In genomic region chr3:30650062-30650841, GRCm38 (mm10) we compare ENCODE assay signal across 9 mouse cellular contexts. TPM values are rescaled to one million over a fixed set of nuclear protein-coding genes. Genes with fewer than 3 reads are reported as not detected.
DNase-seq lines count a peak whose midpoint lies in the region; ATAC-seq and TF ChIP-seq lines count a peak whose summit lies in the region.
"Had no signal": no experiment of that assay in that cellular context is flagged by ENCODE, and none has a peak within 500 bp of the region (broad histone marks: within the 10 kb centered on the region; RNA-seq: fewer than 3 reads in every experiment).

No protein-coding gene starts in this region.

- no peak overlapping the region for H3K27ac ChIP-seq in heart, postnatal 0 days (ENCODE audit: low read depth)

- H3K4me2 ChIP-seq in heart, postnatal 0 days (ENCODE audit: low read depth, low read length), result peak overlapping the region; percentile 63

- peak overlapping the region; percentile 44 for H3K4me3 ChIP-seq in heart, postnatal 0 days (ENCODE audit: low read depth, low read length)

- TF ChIP-seq CTCF in heart, postnatal 0 days (IDR thresholded peaks at IDR 0.05; ENCODE audit: low read depth), result peak; percentile 25

- H3K27me3 ChIP-seq in heart, postnatal 0 days (ENCODE audit: control insufficient read depth, insufficient read depth, low read length), result peaks cover 33% of the 10 kb centered on the region

- whole genome bisulfite sequencing in heart, postnatal 0 days, result under 1% methylated on average over 41 of the region's 41 CpGs

- no peaks in the 10 kb centered on the region for H3K36me3 ChIP-seq in heart, postnatal 0 days (replicated peaks; ENCODE audit: control insufficient read depth, insufficient read depth, low read length)

- H3K9ac ChIP-seq in heart, postnatal 0 days (replicated peaks; ENCODE audit: low read depth, low read length), result no peak overlapping the region

- H3K9me3 ChIP-seq in heart, postnatal 0 days (replicated peaks; ENCODE audit: control insufficient read depth, low read length), result no peaks in the 10 kb centered on the region

- no peak for ATAC-seq in heart, postnatal 0 days (ENCODE audit: insufficient read depth, low read depth)

- TF ChIP-seq EP300 in heart, postnatal 0 days (IDR thresholded peaks at IDR 0.05; ENCODE audit: low read depth), result no peak

- H3K4me1 ChIP-seq in heart, postnatal 0 days (ENCODE audit: control insufficient read depth, insufficient read depth), result peaks cover 15% of the 10 kb centered on the region

- peak; percentile 17 for DNase-seq in adrenal gland, postnatal 10 days
- DNase-seq in adrenal gland, adult 8-10 months, result no peak
- peak; percentile 9 for DNase-seq in thymus, postnatal 14 days
- no peak for DNase-seq in thymus, adult 18-20 months
- DNase-seq in heart, postnatal 0 days (ENCODE audit: low spot score), result no peak
- DNase-seq in kidney, postnatal 4 days, result peak; percentile 48 to 71
- peak; percentile 25 for DNase-seq in mesoderm, embryonic 11.5 days (ENCODE audit: low read depth, low spot score)
- DNase-seq in yolk sac, embryonic 10.5 days (ENCODE audit: low spot score), result peak; percentile 10

RNA-seq across cellular contexts. Expression of gene Lrrc34, which starts 2.6 kb away (rescaled TPM):
- under 1 TPM in 1 of 2 experiments, not detected in 1; 0.15 TPM for total RNA-seq in adrenal gland, postnatal 10 days (2021)
- not detected for total RNA-seq in adrenal gland, adult 8-10 months (2022)
- not detected in 2 replicates for total RNA-seq in heart, postnatal 0 days (2014; rRNA removed; ENCODE audit: low replicate concordance)
- polyA plus RNA-seq in heart, postnatal 0 days (2015; fragmentation: Nextera tagmentation; extraction: Ambion mirVana), result 0.18 and 0.45 TPM in 2 replicates

RNA-seq across cellular contexts. Expression of gene Lrriq4, which starts 5.9 kb away (rescaled TPM):
- not detected for total RNA-seq in adrenal gland, postnatal 10 days (2021)
- not detected for total RNA-seq in adrenal gland, adult 8-10 months (2022)
- total RNA-seq in heart, postnatal 0 days (2014; rRNA removed; ENCODE audit: low replicate concordance), result not detected in 2 replicates
- polyA plus RNA-seq in heart, postnatal 0 days (2015; fragmentation: Nextera tagmentation; extraction: Ambion mirVana), result not detected in 2 replicates
- total RNA-seq: hematopoietic stem cell, adult 5-6 weeks had no signal

RNA-seq across cellular contexts. Expression of gene Mynn, which starts 48.4 kb away (rescaled TPM):
- total RNA-seq in adrenal gland, postnatal 10 days (2021), result 10 to 100 TPM; 17.4 to 23.7 TPM
- total RNA-seq in adrenal gland, adult 8-10 months (2022), result 10 to 100 TPM; 17.2 to 25.9 (median 20.4) TPM
- 14.9 and 18.3 TPM in 2 replicates for total RNA-seq in heart, postnatal 0 days (2014; rRNA removed; ENCODE audit: low replicate concordance)
- polyA plus RNA-seq in heart, postnatal 0 days (2015; fragmentation: Nextera tagmentation; extraction: Ambion mirVana), result 15.1 and 17.2 TPM in 2 replicates

RNA-seq across cellular contexts. Expression of gene Lrrc31, which starts 49.4 kb away (rescaled TPM):
- total RNA-seq in adrenal gland, postnatal 10 days (2021), result not detected
- total RNA-seq in adrenal gland, adult 8-10 months (2022), result under 1 TPM in 1 of 4 experiments, not detected in 3; 0.15 TPM
- 0.99 and 1.6 TPM in 2 replicates for total RNA-seq in heart, postnatal 0 days (2014; rRNA removed; ENCODE audit: low replicate concordance)
- 0.14 and 0.19 TPM in 2 replicates for polyA plus RNA-seq in heart, postnatal 0 days (2015; fragmentation: Nextera tagmentation; extraction: Ambion mirVana)
- total RNA-seq: hematopoietic stem cell, adult 5-6 weeks had no signal

RNA-seq across cellular contexts. Expression of gene Actrt3, which starts 50.5 kb away (rescaled TPM):
- total RNA-seq in adrenal gland, postnatal 10 days (2021), result not detected
- total RNA-seq in adrenal gland, adult 8-10 months (2022), result under 1 TPM in 1 of 4 experiments, not detected in 3; 0.24 TPM
- not detected in 2 replicates for total RNA-seq in heart, postnatal 0 days (2014; rRNA removed; ENCODE audit: low replicate concordance)
- not detected in 2 replicates for polyA plus RNA-seq in heart, postnatal 0 days (2015; fragmentation: Nextera tagmentation; extraction: Ambion mirVana)
- total RNA-seq: hematopoietic stem cell, adult 5-6 weeks had no signal

Comparison
In these comparisons a context has a peak if more than half of its experiments do, and no peak if none do; other contexts are left out.
1. DNase-seq: peak in adrenal gland, postnatal 10 days (single experiment), thymus, postnatal 14 days (single experiment), kidney, postnatal 4 days (2 of 2), mesoderm, embryonic 11.5 days (single experiment) and yolk sac, embryonic 10.5 days (single experiment); none in adrenal gland, adult 8-10 months (single experiment), thymus, adult 18-20 months (0 of 2) and heart, postnatal 0 days (single experiment).